Mouse (Mus musculus) kidney, postnatal 4 days (tissue): ENCODE measurements at regions not wholly inside any gene's neighbourhood (a gene's known extent, or its start where the extent isn't known, plus 50 kb on each side); places are given as distances from the start of the nearest gene placed in this dataset.

Source experiments
- DNase-seq, 2 experiments: peaks; one replicate each; pipeline ENCODE4 v3.0.0; 2021; ENCODE audit warnings: mixed read lengths in 2 of 2

DNA sequence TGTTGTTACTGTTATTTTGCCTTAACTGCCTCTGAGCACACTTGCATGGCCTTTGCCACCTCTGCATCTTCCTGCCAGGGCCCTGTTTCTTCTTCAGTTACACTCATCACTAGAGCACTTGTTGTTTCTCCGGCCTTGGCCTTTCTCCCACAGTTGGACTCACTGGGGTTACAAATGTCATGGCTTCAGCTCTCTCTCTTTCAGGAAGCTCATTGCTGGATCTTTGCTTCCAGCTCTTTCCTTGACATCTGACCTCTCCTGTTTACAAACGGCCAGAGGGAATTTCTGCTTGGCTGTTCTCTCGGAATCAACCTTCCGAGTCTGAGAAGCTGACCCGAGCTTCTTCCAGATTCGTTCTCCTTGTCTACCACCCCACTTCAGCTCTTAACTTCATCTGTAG is 146.6 kb upstream of the Adamts3 start:
- DNase-seq: peak in 1 of 2 experiments; percentile 17

DNA sequence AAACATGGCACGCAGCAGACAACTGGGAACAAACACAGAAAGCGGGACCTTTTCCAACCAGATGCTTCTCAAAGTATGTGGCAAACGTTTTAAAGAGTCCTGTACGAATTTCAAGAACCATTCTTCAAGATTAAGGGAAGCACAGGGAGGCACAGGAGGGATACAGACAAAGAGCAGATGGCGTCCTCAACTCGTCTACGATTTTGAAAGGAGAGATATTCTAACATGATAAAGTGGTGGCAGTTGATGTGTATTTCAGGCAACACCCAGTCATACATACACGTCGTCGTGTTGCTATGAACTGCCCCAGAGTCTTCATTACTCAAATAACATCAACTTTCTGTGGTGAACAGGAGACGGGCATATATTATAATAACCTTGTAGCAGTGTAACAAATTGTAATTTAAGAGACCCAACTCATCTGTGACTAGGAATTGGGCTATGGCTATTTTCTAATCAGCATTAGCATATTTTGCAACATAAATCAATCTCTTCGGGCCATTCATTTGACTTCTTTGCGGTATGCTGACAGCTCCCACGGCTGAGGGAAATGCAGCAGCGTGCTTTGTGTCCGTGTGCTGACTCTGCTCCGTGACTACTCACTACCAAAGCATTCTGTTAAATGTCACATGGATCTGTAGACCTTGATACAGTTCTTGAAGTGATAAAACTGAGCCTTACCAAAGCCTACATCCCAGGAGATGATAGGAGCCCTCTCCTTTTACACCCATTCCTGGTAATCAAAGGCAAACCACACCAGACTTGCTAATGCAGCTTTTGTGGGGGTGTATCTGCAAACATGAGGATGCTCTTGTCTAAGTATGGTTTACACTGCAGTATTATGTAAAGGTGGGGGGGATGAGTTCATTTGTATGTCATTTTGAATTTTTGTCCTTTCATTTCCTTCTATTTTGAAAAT is 144.0 kb upstream of the Adamts3 start:
- no peak for DNase-seq

DNA sequence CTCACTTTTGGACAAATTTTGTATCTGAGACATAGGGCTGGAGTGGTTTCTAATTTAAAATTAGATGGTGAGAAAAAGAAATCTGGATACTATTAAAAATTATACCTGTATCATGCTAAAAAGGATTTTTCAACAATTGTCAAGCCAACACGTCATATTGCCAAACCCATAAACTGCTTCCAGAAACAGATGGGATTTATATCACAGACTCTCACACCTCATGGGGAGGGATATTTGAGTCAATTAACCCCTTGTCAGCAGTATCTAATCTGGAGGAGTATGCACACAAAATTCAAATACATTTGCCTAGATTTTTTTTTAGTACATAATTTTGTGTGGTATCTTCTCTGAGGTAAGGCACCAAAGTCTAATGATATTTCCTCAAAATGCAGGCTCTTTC is 138.3 kb upstream of the Adamts3 start:
- DNase-seq: no peak

DNA sequence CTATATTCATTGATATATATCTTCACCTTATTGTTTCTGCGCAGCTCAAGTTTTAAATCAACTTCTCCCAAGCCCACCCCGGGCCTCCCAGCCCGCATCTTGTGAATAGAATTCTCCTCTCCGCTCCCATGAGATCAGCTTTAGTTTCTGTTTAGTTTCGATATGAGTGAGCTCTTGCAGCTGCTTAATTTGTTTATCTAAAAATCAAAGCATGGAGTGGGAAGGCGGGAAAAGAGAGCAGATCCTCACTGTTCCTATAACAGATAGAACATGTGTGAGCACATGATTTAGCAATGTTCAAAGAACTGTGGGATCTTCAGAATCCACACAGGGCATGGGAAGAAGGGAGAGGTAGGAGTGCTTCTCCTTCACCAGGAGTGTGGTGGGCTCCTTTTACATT is 117.6 kb upstream of the Adamts3 start:
- DNase-seq: peak; percentile 9 to 21

DNA sequence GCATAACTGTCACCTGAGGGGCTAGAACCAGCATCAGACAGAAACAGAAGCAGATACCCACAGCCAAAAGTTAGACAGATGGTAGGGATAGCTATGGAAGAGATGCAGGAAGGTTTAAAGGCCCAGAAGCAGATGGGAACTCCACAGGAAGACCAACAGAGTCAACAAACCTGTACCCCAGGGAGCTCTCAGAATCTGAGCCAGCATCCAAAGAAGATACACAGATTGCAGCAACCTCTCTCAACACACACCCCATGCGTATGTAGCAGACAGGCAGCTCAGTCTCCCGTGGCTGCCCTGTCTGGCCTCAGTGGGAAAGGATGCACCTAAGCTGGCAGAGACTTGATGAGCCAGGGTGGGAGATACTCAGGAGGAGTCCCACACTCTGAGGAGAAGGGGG is 108.4 kb upstream of the Adamts3 start:
- no peak for DNase-seq

DNA sequence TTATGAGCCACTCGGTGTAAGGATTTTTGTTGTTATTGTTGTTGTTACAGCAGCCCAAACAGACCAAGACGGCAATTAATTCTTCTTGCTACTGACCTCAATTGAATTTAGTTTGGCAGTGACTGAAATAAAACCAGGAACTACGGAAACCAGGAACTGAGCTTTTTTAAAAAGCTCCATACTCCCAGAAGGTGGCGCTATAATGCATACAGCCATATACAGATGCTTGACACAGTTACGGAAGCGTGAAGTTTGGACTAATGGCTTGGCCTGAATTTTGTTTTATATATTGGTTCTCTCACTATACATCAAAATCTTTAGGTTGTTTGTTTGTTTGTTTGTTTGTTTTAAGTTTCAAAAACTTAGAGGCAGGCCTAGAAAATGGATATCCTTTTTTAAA is 98.5 kb upstream of the Adamts3 start:
- no peak for DNase-seq

DNA sequence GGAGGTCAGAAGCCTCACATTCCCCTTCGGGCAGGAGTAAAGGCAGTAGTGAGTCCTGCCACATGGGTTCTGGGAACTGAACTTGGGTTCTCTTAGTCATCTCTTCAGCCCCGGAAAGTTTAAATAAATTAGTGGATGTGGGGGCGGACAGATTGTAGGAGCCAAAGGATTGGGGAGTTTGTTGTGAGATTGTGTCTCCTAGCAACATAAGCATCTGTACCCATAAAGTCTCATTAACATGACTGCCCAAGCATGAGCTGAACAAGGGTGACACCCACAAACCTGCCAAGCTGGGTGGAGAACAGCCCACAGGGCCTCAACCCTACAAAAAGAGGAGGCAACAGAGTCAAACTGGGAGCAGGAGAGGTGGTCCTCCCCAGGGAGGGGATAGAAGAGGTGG is 97.1 kb upstream of the Adamts3 start:
- DNase-seq: no peak

DNA sequence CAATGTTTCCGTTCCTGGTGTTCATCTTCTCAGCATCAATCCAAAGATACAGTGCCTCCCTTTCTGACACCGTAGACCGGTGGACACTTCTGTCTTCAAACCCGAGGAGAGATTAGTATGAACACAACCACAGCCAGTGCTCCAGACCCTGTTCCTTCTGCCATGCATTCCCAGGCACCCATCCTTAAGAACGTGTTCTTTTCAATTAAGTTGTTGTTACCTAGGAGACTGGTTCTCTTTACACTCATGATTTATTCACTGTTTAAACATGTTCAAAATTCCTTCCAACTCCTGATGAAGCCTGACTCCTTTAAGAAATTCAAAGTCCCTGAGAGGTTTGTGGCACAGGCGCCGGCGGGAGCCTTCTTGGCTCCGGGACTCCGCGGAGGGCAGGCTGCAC is 69.5 kb upstream of the Adamts3 start:
- no peak for DNase-seq

DNA sequence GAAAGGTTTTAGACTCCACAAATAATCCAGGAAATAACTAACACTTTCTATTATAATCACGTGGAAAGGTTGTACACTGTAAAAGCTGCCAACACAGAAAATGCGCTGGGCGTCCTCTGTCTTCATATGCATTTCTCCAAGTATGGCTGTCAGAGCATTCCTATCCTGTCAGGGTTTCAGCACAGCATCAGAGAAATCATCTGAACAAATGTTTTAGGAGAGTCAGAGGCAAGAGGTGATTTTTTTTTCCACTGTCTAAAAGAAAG is 62.5 kb upstream of the Adamts3 start:
- no peak for DNase-seq

DNA sequence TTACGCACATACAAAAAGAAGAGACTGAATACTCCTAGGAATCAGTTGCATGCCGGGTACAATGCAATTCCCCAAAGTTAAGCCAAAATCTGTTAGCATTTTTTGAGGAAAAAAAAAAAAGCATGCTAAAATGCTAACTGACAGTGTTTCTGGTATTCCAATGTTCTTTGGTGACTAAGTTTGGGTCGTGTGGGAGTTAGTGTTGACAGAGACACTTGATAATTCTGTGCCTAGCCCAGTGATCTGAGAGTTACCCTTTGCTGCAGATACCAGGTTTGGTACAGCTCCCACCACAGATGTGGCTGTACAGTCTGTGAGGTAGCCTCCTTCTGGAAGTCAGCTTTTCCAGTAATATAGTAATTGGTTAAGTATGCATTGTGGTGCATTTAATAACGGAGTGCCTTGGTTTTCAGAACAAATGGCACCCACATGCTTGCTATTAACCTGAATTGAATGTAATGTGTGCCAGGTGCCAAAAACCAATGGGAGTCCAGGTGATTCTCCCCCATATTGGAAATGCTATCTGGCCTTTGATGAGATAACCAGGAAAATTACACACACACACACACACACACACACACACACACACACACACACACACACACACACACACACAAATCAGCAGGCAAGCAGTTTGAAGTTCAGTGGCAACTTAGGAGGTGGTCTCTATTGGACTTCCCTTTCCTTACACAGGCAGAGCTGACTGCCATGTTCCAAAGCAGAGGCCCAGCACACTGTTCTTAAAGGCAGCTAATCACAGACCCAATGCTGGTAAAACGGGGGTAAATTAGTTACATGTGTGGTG is 61.9 kb upstream of the Adamts3 start:
- no peak for DNase-seq

DNA sequence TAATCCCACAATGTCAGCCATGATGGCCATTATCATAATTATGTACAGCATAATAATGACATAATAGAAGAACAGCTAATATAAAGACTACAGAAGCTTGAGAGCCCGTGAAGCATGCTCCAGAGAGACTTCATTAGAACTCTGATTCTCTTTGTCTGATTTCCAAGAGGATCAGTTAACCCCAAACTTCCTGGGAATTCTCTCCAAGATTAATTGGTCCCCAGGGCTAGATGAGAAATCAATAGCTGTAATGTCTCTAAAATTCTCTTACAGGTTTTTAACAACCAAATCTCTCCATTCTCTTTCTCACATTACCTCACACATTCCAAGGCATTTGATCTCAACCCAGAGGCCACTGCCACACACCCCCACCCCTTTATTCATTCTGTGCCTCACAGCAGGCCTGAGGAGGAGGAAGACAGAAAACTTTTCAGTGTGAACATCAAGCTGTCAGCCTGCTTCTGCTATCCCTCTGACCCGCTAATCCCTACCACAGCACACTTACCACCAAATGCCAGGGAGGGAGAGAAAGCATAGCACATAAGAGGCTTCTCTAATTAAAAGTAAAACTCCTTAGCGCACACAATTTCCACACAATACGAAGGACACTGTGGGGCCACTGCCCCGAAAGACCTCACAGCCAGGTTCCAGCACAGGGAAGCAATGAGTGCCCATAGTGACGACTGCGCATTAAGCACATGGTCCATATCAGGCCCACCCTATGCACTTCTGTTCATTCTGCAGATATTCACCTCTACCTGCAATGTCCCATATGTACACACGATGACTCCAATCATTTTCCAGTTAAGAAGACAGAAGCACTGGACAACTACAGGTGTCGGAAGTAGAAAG is 60.4 kb upstream of the Adamts3 start:
- DNase-seq: no peak

DNA sequence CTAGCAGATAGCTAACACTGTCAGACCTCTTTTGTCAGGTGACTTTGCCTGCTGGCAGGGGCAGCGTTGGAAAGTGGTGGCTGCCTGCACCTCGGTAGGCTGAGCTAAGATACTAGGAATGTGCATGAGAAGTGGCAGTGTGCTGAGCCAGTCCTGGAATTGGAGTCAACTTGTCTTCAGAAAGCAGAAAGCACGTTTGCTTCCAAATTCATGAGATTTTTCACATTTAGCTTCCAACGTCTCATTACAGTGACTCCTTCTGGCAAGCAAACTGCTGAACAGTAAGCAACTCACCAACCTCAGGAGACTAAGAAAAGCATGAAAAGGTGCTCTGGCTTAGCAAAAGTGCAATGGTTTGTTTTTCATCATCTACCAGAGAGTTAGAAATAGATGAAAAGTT is 59.1 kb upstream of the Adamts3 start:
- no peak for DNase-seq

DNA sequence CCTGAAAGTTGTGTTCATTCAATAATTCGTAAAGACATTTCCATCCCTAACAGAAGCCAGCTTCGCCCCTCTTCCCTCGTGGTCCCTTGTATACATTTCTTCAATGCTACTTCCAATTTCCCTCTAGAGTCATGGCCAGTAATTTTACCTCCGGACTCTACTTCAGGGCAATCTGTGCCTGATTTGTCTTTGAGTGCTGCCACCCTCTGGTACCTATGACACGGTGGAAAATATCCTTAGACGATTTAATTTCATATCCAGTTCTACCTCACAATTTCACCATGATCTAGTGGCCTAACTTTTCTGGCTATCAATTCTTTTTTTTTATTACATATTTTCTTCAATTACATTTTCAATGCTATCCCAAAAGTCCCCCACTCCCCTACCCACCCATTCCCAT is 49.9 kb upstream of the Adamts3 start:
- DNase-seq: no peak
